Mouse (Mus musculus) cerebellum, adult 8-10 months (tissue): ENCODE measurements around the gene Hdhd5.

Experiments
- DNase-seq: peaks from one replicate; pipeline ENCODE4 v3.0.0; 2022

Gene Hdhd5

DNA sequence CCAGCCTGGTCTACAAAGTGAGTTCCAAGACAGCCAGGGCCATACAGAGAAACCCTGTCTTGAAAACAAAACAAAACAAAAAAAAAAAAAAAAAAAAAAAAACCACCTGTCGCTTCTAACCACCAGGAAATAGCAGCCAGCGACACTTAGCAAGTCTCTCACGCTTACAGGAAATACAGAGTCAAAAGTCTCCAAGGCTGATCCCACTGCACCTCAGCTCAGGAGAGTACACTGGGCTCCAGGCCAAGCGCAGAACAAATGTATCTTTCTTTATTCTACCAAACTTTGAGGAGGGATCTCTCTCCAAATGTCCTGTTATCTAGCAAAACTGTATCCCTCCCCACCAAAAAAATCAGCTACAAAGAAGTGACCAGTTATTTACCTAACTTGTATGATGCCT is 2.0 kb downstream of the Hdhd5 start:
- DNase-seq, result no peak

DNA sequence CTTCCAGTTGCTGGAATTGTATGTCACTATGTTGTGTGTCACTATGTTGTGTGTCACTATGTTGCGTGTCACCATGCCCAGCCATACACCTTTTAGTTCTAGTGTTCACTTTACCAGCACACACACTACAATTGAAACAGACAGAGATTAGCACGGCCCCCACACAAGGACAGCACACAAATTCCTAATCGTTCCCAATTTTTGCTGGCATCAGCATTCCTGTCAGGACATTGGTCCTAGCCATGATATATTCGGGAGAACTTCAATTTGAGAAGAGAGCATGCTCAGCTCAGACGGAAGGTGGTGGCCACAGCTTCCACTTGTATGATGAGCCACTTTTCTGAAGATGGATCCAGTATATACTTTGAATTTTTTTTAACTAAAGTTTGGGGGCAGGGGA is 6.3 kb downstream of the Hdhd5 start:
- no peak for DNase-seq

GRCm38 (mm10) chr6:120519647-120520046 is 11.5 kb downstream of the Hdhd5 start:
- no peak for DNase-seq

GRCm38 (mm10) chr6:120517311-120517710 is 13.8 kb downstream of the Hdhd5 start:
- no peak for DNase-seq

DNA sequence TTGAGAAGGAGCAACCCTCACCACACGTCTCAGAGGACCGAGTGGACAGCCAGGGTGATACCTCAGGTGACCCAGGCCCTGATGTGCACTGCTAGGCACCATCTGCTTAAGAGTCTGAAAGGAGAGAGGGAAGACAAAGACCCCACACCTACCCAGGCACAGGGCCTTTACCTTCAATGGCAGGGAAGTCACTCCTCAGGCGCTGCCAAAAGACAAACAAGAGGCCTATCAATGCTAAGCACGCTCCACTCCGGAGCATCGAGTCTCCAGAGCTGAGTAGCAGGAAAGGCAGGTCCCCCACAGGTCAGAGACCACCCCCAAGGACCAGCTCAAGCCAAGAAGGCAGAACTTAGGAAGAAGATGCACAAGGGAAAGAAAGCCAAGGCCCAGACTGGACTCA is 14.2 kb downstream of the Hdhd5 start:
- DNase-seq, result no peak

- DNase-seq, result no peak
Observed at GRCm38 (mm10) chr6:120516422-120516821, 14.7 kb downstream of the Hdhd5 start.

DNA sequence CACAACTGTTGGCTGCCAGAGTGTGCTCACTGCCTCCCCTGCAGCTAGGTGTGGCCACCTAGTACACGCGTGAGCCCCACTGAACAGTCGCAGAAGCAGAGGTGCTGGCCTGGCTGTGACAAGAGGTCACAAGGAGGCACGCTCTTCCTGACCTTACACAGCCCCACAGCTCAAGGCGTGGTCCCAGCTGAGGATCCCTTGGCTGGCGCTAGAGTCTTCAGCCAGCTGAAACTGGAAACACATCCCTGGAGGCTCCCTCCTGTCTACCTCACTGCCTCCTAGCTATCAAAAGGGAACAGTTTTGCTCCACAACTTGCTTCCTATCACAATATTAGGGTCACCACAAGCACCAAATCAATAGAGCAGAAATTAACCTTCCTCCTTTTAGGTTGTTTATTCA is 19.9 kb downstream of the Hdhd5 start:
- no peak for DNase-seq

DNA sequence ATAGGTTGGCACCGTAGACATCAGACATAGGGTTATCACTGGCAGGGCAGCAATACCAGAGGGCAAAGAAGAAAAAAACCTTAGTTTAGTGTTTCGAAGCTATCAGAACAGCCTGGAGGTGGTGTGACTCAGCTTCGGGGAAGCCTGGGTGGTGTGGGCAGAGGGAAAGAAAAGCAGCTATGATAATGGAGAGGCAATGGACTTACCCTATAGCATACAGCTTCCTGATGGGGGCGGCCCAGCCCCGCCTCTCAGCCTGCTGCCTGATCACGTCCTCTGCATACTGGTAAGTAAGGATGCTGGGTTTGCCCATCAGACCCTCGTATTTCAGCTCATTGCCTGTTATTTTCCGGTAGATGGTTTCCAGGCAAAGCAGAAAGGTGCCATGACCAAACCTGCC is 20.7 kb downstream of the Hdhd5 start:
- DNase-seq, result no peak

DNA sequence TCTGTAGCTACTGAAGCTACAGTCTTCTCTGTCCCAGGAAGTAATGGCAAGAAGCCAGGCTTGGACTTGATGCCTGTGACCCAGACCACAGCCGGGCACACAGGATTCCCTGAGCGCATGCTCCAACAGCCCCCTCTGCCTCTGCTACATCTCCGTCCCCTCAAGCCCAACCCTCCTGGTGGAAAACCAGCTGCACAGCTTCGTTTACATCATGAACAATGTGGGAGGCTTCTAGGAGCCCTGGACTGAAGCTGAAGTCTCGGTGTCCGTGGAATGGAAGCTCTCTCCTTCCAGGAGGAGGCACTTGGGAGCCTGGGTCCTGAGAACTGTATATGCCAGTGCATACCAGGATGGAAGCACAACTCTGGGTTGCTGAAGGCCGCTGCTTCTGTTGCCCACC is 21.1 kb downstream of the Hdhd5 start:
- no peak for DNase-seq

DNA sequence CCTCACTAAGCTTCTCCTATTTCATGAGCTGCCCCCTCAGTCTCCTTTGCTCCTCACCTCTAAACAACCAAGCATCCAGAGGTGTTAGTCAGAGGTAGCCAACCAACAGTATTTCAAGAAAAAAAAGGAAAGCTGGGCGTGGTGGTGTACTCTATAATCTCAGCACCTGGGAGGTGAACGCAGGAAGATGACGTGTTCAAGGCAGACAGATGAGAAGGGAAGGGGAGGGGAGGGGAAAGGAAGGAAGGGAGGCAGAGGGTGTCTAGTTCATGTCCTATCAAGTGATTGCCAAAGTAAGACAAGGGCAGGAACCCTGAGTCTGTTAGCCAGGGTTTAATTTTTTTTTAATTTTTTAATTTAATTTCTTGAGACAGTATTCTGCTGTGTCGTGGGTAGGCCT is 22.5 kb downstream of the Hdhd5 start:
- no peak for DNase-seq

DNA sequence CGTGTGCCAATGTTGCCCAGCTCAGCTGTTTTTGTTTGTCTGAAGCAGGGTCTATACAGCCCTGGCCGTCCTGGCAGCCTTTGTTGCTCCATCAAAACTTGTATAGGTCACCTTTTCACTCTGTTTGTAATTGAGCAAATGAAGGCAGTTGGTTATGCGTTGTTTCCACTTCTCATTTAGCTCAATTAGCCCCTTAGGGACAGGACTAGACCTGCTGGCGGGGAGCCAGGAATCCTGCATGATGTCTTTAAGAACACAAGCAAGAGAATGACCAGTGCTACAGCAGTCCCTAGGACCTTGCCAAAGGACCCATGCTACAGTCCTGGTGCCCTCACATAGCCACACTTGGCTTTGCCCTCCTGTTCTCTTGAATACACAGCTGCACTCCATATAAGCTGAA is 25.6 kb downstream of the Hdhd5 start:
- no peak for DNase-seq

DNA sequence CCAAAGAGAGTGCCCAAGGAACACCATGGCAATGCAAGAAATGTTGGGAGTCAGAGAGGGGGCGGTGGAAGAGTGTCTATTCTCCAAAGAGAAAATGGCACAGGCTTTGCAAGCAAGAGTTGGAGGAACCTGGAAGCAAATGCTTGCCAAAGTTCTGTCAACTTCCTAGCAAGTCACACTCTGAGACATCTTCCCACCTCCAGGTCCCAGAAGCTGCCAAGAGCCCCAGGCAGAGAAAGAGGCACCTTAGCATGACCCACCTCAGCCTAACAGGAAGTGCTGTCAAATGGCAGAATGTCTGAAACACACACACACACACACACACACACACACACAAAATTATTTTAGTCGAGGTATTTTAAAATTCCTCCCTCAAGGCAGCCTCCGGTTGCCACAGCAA is 27.1 kb downstream of the Hdhd5 start:
- DNase-seq, result no peak

DNA sequence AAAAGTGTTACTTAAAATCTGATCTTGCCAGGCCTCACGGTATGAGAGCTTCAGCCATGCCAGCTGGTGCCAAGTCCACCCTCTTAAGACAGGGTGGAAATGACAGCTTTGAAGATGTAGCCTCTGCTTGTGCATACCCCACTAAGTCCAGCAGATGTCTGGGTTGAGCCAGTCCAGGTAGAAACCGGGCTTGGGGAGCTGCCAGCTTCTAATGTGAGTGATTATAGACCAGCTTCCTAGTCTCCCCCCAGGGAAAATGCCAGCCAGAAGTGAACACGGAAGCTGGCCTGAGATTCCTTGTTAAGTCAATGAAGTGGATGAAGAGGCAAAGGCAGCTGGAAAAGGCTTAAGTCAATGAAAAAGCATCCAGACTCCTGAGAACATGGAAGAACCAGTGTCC is 34.6 kb downstream of the Hdhd5 start:
- no peak for DNase-seq

DNA sequence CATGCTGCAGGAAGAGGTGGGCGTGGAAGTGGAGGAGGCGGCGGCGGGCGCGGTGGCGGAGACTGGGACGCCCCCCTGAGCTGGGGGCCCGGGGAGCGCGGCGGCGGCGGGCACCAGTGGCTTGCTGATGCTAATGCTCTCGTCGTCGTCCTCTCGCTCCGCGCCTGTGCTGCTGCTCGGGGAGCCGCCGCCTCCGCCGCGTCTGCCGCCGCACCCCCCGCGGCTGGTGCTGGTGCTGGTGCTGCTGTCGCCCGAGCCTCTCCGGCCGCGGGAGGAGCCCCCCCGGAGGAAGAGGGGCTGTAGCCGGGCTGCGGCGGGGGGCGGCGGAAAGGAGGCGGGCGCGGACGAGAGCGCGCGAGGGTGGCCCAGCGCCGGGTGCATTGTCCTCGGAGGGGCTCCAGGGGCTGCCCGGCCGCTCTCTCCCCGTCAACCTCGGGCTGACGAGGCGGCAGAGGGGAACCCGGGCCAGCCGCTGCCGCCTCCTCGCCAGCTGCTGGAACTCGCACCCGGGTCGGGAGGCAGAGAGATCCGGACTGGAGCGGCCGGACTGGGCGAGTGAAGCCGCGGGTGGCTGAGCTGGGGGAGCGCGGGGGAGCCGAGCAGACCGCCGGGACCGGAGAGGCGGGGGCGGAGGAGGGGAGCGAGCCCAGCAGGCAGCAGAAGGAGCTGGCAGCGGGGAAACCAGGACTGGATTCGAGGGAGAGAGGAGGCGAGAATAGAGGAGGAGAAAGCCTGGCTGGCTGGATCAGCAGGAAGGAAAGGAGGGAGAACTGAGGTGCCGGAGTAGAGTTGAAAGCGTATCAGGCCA is 37.5 kb downstream of the Hdhd5 start, which contains the start of gene Tmem121b:
Gene Tmem121b (minus strand): TSS at position 434 of the 808 bp plus-strand sequence.
- peak; percentile 61 for DNase-seq

- DNase-seq, result no peak
Observed at GRCm38 (mm10) chr6:120492499-120493373, 38.4 kb downstream of the Hdhd5 start.

DNA sequence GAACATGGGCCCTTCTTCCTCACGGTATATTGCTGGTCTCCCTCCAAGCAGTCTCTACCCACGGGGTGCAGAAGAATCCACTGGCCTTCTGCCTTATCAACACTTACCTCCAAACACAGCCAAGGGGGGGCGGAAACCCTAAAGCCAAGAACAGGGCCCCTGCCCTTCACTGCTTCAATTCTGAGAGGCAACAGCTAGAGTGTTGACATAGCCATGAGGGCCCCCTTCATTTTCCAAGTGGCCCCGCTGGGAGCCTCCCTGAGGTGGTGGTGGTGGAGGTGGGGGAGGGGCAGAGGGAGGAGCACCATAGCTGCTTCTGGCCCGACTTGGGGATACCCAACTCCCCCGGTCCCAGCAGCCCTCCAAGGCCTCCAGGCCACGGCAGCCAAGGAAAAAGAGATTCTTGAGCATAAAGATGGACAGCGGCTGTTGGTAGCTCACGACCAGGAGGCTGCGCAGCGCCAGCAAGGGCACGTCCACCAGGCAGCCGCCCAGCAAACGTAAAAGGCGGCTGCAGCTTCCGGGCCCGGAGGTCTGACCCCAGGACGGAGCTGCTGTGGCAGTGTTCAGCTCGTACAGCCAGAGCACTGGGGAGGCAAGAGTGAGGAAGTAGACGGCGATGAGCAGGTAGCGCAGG is 39.1 kb downstream of the Hdhd5 start:
- DNase-seq, result no peak

- no peak for DNase-seq
Observed at GRCm38 (mm10) chr6:120491064-120491463, 40.1 kb downstream of the Hdhd5 start.

- no peak for DNase-seq
Observed at GRCm38 (mm10) chr6:120489461-120489860, 41.7 kb downstream of the Hdhd5 start.

GRCm38 (mm10) chr6:120488647-120489046 is 42.5 kb downstream of the Hdhd5 start:
- DNase-seq, result no peak

- DNase-seq, result no peak
Observed at GRCm38 (mm10) chr6:120486051-120486510, 45.0 kb downstream of the Hdhd5 start.

DNA sequence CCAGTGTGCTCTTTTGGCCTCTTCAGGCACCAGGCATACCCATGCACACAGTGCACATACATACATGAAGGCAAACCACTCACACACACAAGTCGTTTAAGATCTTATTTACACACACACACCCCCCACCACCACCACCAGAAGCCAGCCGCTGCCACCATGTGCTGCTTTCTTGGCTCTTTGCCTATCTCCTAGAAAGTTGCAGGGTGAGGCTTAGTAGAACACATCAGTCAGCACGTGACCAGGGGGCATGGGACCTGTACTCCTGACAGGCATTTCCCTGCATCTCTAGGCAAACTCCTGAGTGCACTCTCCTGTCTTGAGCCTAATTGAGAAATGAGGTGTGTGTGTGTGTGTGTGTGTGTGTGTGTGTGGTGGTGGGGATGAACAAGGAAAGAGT is 46.1 kb downstream of the Hdhd5 start:
- no peak for DNase-seq

DNA sequence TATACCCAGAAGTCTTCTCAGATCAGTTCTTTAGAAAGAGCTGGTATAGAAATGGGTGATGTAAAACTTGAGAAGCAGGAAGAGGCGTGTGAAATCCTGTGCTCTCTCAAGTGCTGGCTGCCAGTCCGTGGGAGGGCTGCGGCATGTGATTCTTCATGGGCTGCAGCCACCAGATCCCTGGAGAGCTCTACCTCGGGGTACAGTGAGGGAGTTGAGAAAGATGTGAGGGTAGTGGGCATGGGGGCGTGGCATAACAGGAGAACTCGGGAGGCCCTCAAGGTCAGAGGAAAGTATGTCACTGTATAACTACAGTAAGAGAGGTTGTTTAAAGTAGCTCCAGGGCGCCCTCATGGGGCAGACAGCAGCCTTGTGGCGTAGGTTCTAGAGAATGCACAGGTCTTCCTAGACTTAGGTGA is 47.9 kb downstream of the Hdhd5 start:
- no peak for DNase-seq

DNA sequence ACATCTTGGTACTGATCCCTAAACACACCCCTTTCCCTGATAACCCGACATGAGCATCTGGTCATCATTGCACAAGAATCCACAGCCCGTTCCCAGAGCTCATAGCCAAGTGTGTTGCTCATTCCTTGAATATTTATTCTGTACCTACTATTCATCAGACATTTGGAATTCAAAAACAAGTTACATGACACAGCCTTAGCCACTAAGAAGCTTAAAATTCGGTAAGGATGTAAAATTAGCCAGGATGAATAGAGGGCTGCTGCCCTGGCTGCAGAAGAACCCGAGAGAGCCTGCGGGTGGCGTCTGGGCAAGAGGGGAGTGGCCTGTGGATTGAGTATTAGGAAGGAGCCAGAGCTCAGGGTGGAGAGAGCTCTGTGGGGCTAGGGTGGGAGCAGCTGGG is 48.4 kb downstream of the Hdhd5 start:
- no peak for DNase-seq

- no peak for DNase-seq
Observed at GRCm38 (mm10) chr6:120482021-120482420, 49.1 kb downstream of the Hdhd5 start.
